Mouse (Mus musculus): ENCODE results near the gene Pou3f3. TPM values are rescaled to one million over a fixed set of nuclear protein-coding genes. Genes with fewer than 3 reads are reported as not detected.

Pou3f3 gene
- not detected in 2 replicates for polyA plus RNA-seq (2012; rRNA removed)

DNA sequence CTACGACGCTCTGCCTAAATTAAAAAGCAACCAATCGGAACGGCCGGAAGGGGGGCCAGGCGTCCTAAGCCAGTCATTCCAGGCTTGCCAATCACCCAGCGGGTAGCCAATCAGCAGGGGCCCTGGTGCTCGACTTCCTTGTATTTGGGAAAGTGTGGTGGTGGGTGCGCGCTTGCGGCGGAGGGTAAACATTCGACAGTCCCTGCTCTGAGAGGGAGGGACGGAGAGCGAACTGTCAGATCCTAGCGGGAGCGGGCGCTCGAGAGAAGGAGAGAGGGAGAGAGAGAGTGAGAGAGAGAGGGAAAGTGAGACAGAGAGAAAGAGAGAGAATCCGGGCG lies at the start of gene Pou3f3:
Pou3f3 (plus strand) TSS at position 191 of the 338 bp plus-strand sequence.
- no peak within 1 kb of the TSS; the same call in 1 of the 2 replicates for H3K4me3 ChIP-seq (ENCODE audit: extremely low read depth, insufficient read depth, insufficient read length)
- H3K36me3 ChIP-seq (ENCODE audit: control insufficient read depth, insufficient read depth, low read length), result no peaks in the 10 kb centered on the region
- H3K27me3 ChIP-seq (ENCODE audit: control insufficient read depth, insufficient read depth, low read length), result peaks cover 48% of the 10 kb centered on the region
- WGBS, result 11% methylated on average over 18 of the region's 21 CpGs
- no peak for DNase-seq (ENCODE audit: low read depth in 1 of 2, low spot score in 2 of 2)
- H3K4me1 ChIP-seq (ENCODE audit: control insufficient read depth, insufficient read depth, insufficient read length), result 0 out of 2 replicates have a peak, but pooled peaks cover 3% of the 10 kb centered on the region
- H3K27ac ChIP-seq (ENCODE audit: insufficient read depth, low read length), result no peak within 1 kb of the TSS
- TF ChIP-seq CTCF (IDR thresholded peaks at IDR 0.05; ENCODE audit: extremely low read depth, insufficient read depth, insufficient read length, insufficient replicate concordance) (no peak), POLR2A (IDR thresholded peaks at IDR 0.05; ENCODE audit: low read depth, low read length) (no peak)

DNA sequence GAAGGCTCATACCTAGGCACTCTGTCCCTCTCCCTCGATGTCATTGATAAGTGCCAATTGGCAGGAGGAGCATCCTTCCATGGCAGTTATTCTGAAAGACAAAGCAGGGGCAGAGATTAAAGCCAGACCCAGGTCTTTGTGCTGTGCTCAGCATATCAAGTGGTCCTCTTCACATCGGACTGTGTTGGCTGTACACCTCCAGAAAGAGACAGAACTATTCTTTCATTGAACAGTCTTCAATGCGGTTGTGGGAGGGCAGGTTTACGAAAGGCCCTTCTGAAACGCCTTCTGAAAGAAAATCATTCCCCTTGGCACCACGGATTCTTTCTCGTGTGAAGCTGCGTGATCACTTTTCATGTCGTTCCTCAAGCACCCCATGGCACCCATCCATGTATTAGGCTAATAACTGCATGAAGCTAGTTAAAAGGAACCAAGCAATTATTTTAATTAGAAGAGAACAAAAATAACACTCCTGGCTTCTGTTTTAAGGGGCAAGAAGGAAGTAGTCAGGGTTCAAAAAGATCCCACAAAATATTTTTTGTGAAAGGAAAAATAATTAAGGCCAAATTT lies 47.1 kb upstream of the Pou3f3 start:
- Histone ChIP-seq H3K4me1 (ENCODE audit: control insufficient read depth, insufficient read depth, insufficient read length) (no peaks in the 10 kb centered on the region), H3K4me3 (ENCODE audit: extremely low read depth, insufficient read depth, insufficient read length) (no peak overlapping the region), H3K27me3 (ENCODE audit: control insufficient read depth, insufficient read depth, low read length) (no peaks in the 10 kb centered on the region), H3K27ac (ENCODE audit: insufficient read depth, low read length) (no peak overlapping the region), H3K36me3 (ENCODE audit: control insufficient read depth, insufficient read depth, low read length) (no peaks in the 10 kb centered on the region)
- TF ChIP-seq CTCF (IDR thresholded peaks at IDR 0.05; ENCODE audit: extremely low read depth, insufficient read depth, insufficient read length, insufficient replicate concordance), result no peak
- TF ChIP-seq POLR2A (IDR thresholded peaks at IDR 0.05; ENCODE audit: low read depth, low read length), result no peak
- WGBS, result 90% methylated on average over 9 of the region's 9 CpGs
- no peak for DNase-seq (ENCODE audit: low read depth in 1 of 2, low spot score in 2 of 2)

DNA sequence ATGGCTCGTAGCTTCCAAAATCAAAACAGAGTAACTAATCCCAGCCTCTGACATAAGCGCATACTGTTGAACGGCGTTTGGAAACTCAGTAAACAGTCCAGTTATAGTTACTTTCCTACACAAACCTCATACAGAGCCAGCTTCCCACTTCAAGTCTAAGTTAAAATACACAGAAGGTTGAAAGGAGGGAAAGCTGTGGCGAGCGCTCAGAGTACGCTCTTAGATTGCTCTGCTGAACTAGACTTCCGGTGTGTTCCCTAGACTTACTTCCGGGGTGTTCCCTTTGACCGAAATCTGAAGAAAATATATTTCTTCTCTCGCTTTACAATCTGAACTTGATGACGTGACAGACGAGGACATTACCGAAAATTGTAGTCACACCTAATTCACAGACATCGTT lies 44.1 kb upstream of the Pou3f3 start:
- 93% methylated on average over 15 of the region's 15 CpGs for WGBS
- DNase-seq (ENCODE audit: low read depth in 1 of 2, low spot score in 2 of 2), result no peak
- no peaks in the 10 kb centered on the region for H3K36me3 ChIP-seq (ENCODE audit: control insufficient read depth, insufficient read depth, low read length)
- H3K27ac ChIP-seq (ENCODE audit: insufficient read depth, low read length), result no peak overlapping the region
- TF ChIP-seq POLR2A (IDR thresholded peaks at IDR 0.05; ENCODE audit: low read depth, low read length), result no peak
- TF ChIP-seq CTCF (IDR thresholded peaks at IDR 0.05; ENCODE audit: extremely low read depth, insufficient read depth, insufficient read length, insufficient replicate concordance), result no peak
- H3K27me3 ChIP-seq (ENCODE audit: control insufficient read depth, insufficient read depth, low read length), result no peaks in the 10 kb centered on the region
- H3K4me1 ChIP-seq (ENCODE audit: control insufficient read depth, insufficient read depth, insufficient read length), result no peaks in the 10 kb centered on the region
- H3K4me3 ChIP-seq (ENCODE audit: extremely low read depth, insufficient read depth, insufficient read length), result no peak overlapping the region

DNA sequence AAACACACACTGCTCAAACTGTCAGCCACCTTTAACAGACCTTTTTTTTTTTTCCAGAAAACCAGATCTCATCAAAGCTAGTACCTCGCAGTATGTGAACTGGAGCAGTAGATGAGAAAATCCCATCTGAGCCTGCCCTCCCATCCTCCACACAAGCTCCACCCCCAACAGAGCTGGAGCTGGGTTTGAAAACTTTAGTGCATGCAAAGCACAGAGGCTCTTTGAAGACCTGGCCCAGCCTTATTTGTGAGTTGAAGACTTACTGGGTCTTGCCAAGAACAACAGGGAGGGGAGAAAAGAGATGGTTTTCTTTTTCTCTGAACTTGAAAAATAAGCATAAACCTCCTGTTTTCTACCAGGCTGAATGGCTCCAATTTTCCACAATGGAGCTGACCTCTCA lies 28.0 kb upstream of the Pou3f3 start:
- no peaks in the 10 kb centered on the region for H3K4me1 ChIP-seq (ENCODE audit: control insufficient read depth, insufficient read depth, insufficient read length)
- 87% methylated on average over 1 of the region's 1 CpGs for WGBS
- H3K27me3 ChIP-seq (ENCODE audit: control insufficient read depth, insufficient read depth, low read length), result no peaks in the 10 kb centered on the region
- H3K4me3 ChIP-seq (ENCODE audit: extremely low read depth, insufficient read depth, insufficient read length), result no peak overlapping the region
- H3K27ac ChIP-seq (ENCODE audit: insufficient read depth, low read length), result no peak overlapping the region
- no peaks in the 10 kb centered on the region for H3K36me3 ChIP-seq (ENCODE audit: control insufficient read depth, insufficient read depth, low read length)
- TF ChIP-seq CTCF (IDR thresholded peaks at IDR 0.05; ENCODE audit: extremely low read depth, insufficient read depth, insufficient read length, insufficient replicate concordance) (no peak), POLR2A (IDR thresholded peaks at IDR 0.05; ENCODE audit: low read depth, low read length) (no peak)
- no peak for DNase-seq (ENCODE audit: low read depth in 1 of 2, low spot score in 2 of 2)

DNA sequence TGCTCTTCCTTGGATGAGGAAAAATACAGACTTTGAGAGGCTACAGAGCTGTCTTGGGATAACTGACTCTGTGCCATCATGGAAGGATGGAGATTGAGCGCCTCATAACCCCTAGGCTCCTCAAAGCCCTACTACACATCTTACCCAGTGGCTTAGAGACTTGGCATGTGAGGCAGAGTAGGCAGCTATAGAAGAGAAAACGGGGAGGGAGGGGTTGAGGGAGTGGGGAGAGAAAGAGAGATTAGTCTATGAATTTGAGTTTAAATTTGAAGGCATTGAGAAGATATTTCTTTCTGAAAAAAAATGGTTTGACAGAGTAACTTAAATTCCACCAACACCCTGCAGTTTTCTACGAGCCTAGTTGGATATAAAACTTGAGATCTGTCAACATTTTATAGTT lies 14.9 kb upstream of the Pou3f3 start:
- Histone ChIP-seq H3K27ac (ENCODE audit: insufficient read depth, low read length) (no peak overlapping the region), H3K4me1 (ENCODE audit: control insufficient read depth, insufficient read depth, insufficient read length) (no peaks in the 10 kb centered on the region), H3K27me3 (ENCODE audit: control insufficient read depth, insufficient read depth, low read length) (peaks cover 8% of the 10 kb centered on the region), H3K36me3 (ENCODE audit: control insufficient read depth, insufficient read depth, low read length) (no peaks in the 10 kb centered on the region), H3K4me3 (ENCODE audit: extremely low read depth, insufficient read depth, insufficient read length) (no peak overlapping the region)
- no peak for DNase-seq (ENCODE audit: low read depth in 1 of 2, low spot score in 2 of 2)
- WGBS, result 63% methylated on average over 3 of the region's 3 CpGs
- no peak for TF ChIP-seq CTCF (IDR thresholded peaks at IDR 0.05; ENCODE audit: extremely low read depth, insufficient read depth, insufficient read length, insufficient replicate concordance)
- TF ChIP-seq POLR2A (IDR thresholded peaks at IDR 0.05; ENCODE audit: low read depth, low read length), result no peak

DNA sequence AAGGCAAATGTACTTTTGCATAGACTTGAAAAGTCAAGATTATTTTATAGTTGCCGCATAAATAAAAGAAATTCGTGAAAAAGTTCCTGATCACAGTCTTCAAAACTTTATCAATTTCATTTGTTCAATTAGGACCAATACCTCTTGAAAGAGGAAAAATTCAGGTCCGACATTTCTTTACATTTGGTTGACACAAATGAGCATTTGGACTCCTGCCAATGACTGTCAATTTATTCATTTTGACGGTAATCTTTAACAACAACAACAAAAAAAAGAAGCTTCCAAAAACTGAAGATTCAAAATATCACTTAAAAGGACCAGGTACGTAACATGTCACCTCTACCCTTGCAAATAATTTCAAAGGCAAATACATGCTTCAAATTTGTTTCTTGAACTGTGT lies 13.8 kb upstream of the Pou3f3 start:
- no peaks in the 10 kb centered on the region for H3K4me1 ChIP-seq (ENCODE audit: control insufficient read depth, insufficient read depth, insufficient read length)
- TF ChIP-seq CTCF (IDR thresholded peaks at IDR 0.05; ENCODE audit: extremely low read depth, insufficient read depth, insufficient read length, insufficient replicate concordance) (no peak), POLR2A (IDR thresholded peaks at IDR 0.05; ENCODE audit: low read depth, low read length) (no peak)
- DNase-seq (ENCODE audit: low read depth in 1 of 2, low spot score in 2 of 2), result no peak
- peaks cover 13% of the 10 kb centered on the region for H3K27me3 ChIP-seq (ENCODE audit: control insufficient read depth, insufficient read depth, low read length)
- 80% methylated on average over 5 of the region's 5 CpGs for WGBS
- no peak overlapping the region for H3K4me3 ChIP-seq (ENCODE audit: extremely low read depth, insufficient read depth, insufficient read length)
- H3K36me3 ChIP-seq (ENCODE audit: control insufficient read depth, insufficient read depth, low read length), result no peaks in the 10 kb centered on the region
- H3K27ac ChIP-seq (ENCODE audit: insufficient read depth, low read length), result no peak overlapping the region

DNA sequence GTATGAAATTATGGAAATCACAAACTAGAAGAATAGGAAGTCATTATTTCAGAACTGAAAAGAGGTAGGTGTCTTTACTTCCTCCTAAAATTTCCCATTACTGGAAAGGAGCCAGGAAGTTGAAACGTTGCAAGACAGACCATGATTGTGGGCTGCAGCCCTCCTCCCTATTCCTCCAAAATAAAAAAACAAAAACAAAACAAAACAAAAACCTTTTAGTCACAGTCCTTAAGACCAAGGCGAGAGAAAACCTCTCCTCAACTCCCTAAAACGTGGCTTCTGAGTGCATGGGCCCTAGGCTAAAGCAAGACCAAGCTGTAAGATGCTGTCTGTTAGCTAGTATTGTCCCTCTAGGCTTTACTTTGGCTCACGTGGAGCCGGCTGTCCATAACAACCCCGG lies 11.7 kb upstream of the Pou3f3 start:
- no peak overlapping the region for H3K27ac ChIP-seq (ENCODE audit: insufficient read depth, low read length)
- no peaks in the 10 kb centered on the region for H3K36me3 ChIP-seq (ENCODE audit: control insufficient read depth, insufficient read depth, low read length)
- 5% methylated on average over 6 of the region's 6 CpGs for WGBS
- H3K4me1 ChIP-seq (ENCODE audit: control insufficient read depth, insufficient read depth, insufficient read length), result no peaks in the 10 kb centered on the region
- peaks cover 17% of the 10 kb centered on the region for H3K27me3 ChIP-seq (ENCODE audit: control insufficient read depth, insufficient read depth, low read length)
- no peak for DNase-seq (ENCODE audit: low read depth in 1 of 2, low spot score in 2 of 2)
- no peak overlapping the region for H3K4me3 ChIP-seq (ENCODE audit: extremely low read depth, insufficient read depth, insufficient read length)
- TF ChIP-seq POLR2A (IDR thresholded peaks at IDR 0.05; ENCODE audit: low read depth, low read length) (no peak), CTCF (IDR thresholded peaks at IDR 0.05; ENCODE audit: extremely low read depth, insufficient read depth, insufficient read length, insufficient replicate concordance) (no peak)

Measured in spleen, adult 2 months (tissue).